Mouse (Mus musculus) liver, adult 2 months (tissue): Measurements from ENCODE around the gene Zbtb20. TPM values are rescaled to one million over a fixed set of nuclear protein-coding genes. Genes with fewer than 3 reads are reported as not detected.

Experiments
- DNase-seq: peaks from one replicate; pipeline ENCODE4 v3.0.0-alpha.2; 2011; ENCODE audit warnings: low read depth, low spot score; ENCODE audit errors: extremely low read depth
- H3K27ac ChIP-seq: fragments of 200-500 bp; replicated peaks from 2 replicates; pipeline ENCODE4 v1.5.1; 2012; ENCODE audit warnings: low read depth, mild to moderate bottlenecking, control low read depth, inconsistent platforms, low read length; ENCODE audit not compliant: insufficient read depth
- H3K27me3 ChIP-seq: fragments of 200-500 bp; 2 replicates; pipeline ENCODE4 v1.6.1; 2012; ENCODE audit warnings: mild to moderate bottlenecking, moderate library complexity, low read length, inconsistent platforms; ENCODE audit not compliant: control insufficient read depth, insufficient read depth
- H3K36me3 ChIP-seq: fragments of 200-500 bp; 2 replicates; pipeline ENCODE4 v1.6.1; 2012; ENCODE audit warnings: low read length, inconsistent platforms; ENCODE audit not compliant: control insufficient read depth, insufficient read depth
- H3K4me1 ChIP-seq: fragments of 200-500 bp; 2 replicates; pipeline ENCODE4 v1.6.1; 2011; ENCODE audit warnings: low read length; ENCODE audit not compliant: control insufficient read depth, insufficient read depth
- H3K4me3 ChIP-seq: fragments of 200-500 bp; 2 replicates; pipeline ENCODE4 v1.5.1; 2011; ENCODE audit warnings: low read depth, mild to moderate bottlenecking, control low read depth, low read length, moderate library complexity; ENCODE audit not compliant: insufficient read depth
- H3K79me2 ChIP-seq: fragments of 200-500 bp; 2 replicates; pipeline ENCODE4 v1.6.1; 2012; ENCODE audit warnings: inconsistent platforms, mild to moderate bottlenecking, low read length, moderate library complexity; ENCODE audit not compliant: control insufficient read depth, insufficient read depth
- H3K9ac ChIP-seq: fragments of 200-500 bp; 2 replicates; pipeline ENCODE4 v1.6.1; 2012; ENCODE audit warnings: low read depth, mild to moderate bottlenecking, control low read depth, inconsistent platforms, low read length
- CTCF ChIP-seq: fragments of 200-500 bp; IDR thresholded peaks from 2 replicates; pipeline ENCODE4 v1.5.1; 2011; ENCODE audit warnings: low read depth, low read length, control low read depth
- POLR2A ChIP-seq: fragments of 200-500 bp; IDR thresholded peaks from 2 replicates; pipeline ENCODE4 v1.6.1; 2011; ENCODE audit warnings: low read length, control low read depth; ENCODE audit not compliant: insufficient read depth; ENCODE audit errors: extremely low read depth
- WGBS: fragments of 180-500 bp; shearing (Covaris S2); methylation state at CpG from one replicate; pipeline ENCODE4 v1.1.7; 2018; 5-methylcytosine and 5-hydroxymethylcytosine counted together
- polyA plus RNA-seq: library from polyadenylated mRNA; depleted of rRNA; stranded (reverse); fragments of >200 nt; gene quantifications from 2 replicates; pipeline ENCODE4 v1.2.3, GENCODE M21; 2012
- total RNA-seq: library from RNA; depleted of rRNA; stranded (reverse); fragments of >200 nt; gene quantifications from 2 replicates; pipeline ENCODE4 v1.2.3, GENCODE M21; 2014

Gene Zbtb20
- total and polyA plus RNA-seq, 2 experiments = 17.8 to 52.6 TPM

GRCm38 (mm10) chr16:43130583-43130982 is 254.9 kb downstream of the Zbtb20 start:
- peak overlapping the region; percentile 21; the same call in 1 of the 2 replicates for H3K27ac ChIP-seq
- no peak overlapping the region for H3K9ac ChIP-seq
- no peak overlapping the region for H3K4me3 ChIP-seq

DNA sequence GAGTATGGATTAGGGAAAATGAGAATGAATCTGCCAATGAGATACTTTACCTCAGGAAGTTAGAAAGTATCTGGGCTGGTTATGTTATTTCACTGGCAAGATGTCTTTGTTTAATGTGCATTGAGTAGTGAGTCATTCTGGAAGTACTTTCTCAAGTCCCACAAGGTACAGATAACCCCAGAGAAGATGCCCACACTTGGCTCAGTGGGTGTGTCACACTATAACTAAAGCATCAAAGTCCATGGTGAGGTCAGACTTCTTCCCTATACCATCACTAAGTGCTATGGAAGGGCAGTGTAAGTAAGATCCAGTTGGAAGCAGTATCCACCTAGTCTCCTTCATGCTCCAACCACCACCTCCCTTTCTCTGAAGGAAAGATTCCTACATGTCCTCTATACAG is 255.4 kb downstream of the Zbtb20 start:
- Histone ChIP-seq H3K4me1 (peaks cover 6% of the 10 kb centered on the region; the same call in 1 of the 2 replicates), H3K4me3 (no peak overlapping the region), H3K36me3 (no peaks in the 10 kb centered on the region), H3K9ac (no peak overlapping the region), H3K27me3 (no peaks in the 10 kb centered on the region), H3K79me2 (no peaks in the 10 kb centered on the region; the same call in 1 of the 2 replicates), H3K27ac (no peak overlapping the region)
- TF ChIP-seq CTCF = no peak
- no peak for TF ChIP-seq POLR2A
- DNase-seq = no peak

More at GRCm38 (mm10) chr16:43130583-43130982, 254.9 kb downstream of the Zbtb20 start:
- 58% methylated on average over 6 of the region's 6 CpGs for WGBS
- Histone ChIP-seq H3K4me1 (peaks cover 6% of the 10 kb centered on the region; the same call in 1 of the 2 replicates), H3K79me2 (no peaks in the 10 kb centered on the region; the same call in 1 of the 2 replicates), H3K27me3 (no peaks in the 10 kb centered on the region), H3K36me3 (no peaks in the 10 kb centered on the region)
- peak; percentile 44 for DNase-seq
- no peak for TF ChIP-seq POLR2A
- no peak for TF ChIP-seq CTCF

- Histone ChIP-seq H3K4me3 (no peak overlapping the region), H3K4me1 (peaks cover 5% of the 10 kb centered on the region; the same call in 1 of the 2 replicates), H3K79me2 (no peaks in the 10 kb centered on the region; the same call in 1 of the 2 replicates), H3K27ac (peak overlapping the region; percentile 83), H3K36me3 (no peaks in the 10 kb centered on the region; the same call in 1 of the 2 replicates), H3K9ac (no peak overlapping the region; the same call in 1 of the 2 replicates), H3K27me3 (no peaks in the 10 kb centered on the region)
- TF ChIP-seq CTCF (peak; percentile 49), POLR2A (no peak)
- DNase-seq = peak; percentile 78
- WGBS = 33% methylated on average over 4 of the region's 4 CpGs
Measured at GRCm38 (mm10) chr16:43168506-43168905, 292.8 kb downstream of the Zbtb20 start.

- peak; percentile 75 for DNase-seq
- Histone ChIP-seq H3K27me3 (no peaks in the 10 kb centered on the region), H3K27ac (peak overlapping the region; percentile 85), H3K79me2 (no peaks in the 10 kb centered on the region; the same call in 1 of the 2 replicates), H3K4me3 (no peak overlapping the region), H3K36me3 (no peaks in the 10 kb centered on the region; the same call in 1 of the 2 replicates), H3K4me1 (peaks cover 5% of the 10 kb centered on the region; the same call in 1 of the 2 replicates), H3K9ac (no peak overlapping the region; the same call in 1 of the 2 replicates)
- TF ChIP-seq CTCF = no peak
- 39% methylated on average over 2 of the region's 2 CpGs for WGBS
Measured at GRCm38 (mm10) chr16:43169273-43169905, 293.7 kb downstream of the Zbtb20 start.

DNA sequence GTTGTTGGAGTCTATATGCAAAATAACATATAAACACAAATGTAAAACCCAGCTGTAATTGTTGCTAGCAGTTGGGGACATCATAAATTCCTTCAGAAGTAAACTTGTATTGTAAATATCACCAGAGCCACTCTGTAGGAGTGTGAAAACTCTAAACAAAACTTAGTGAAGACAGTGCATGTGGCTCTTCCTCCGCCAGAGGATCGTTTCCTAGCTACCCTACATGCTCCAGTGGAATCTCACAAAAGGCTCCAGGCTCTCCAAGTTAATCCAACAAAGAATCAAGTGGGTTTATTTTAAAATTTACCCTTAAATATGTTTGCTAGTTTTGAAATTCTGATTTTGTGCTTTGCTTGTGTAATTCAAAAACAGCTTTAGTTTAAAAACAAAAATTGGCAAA is 296.5 kb downstream of the Zbtb20 start:
- TF ChIP-seq POLR2A = no peak
- TF ChIP-seq CTCF = no peak
- no peaks in the 10 kb centered on the region for H3K79me2 ChIP-seq
- DNase-seq = no peak
- no peaks in the 10 kb centered on the region for H3K36me3 ChIP-seq
- H3K4me1 ChIP-seq = peaks cover 5% of the 10 kb centered on the region; the same call in 1 of the 2 replicates
- WGBS = 93% methylated on average over 2 of the region's 2 CpGs
- no peak overlapping the region for H3K9ac ChIP-seq
- no peak overlapping the region for H3K27ac ChIP-seq
- H3K27me3 ChIP-seq = no peaks in the 10 kb centered on the region
- no peak overlapping the region for H3K4me3 ChIP-seq

GRCm38 (mm10) chr16:43172912-43173311 is 297.2 kb downstream of the Zbtb20 start:
- peak; percentile 24 for DNase-seq
- no peaks in the 10 kb centered on the region for H3K36me3 ChIP-seq
- no peak overlapping the region for H3K9ac ChIP-seq
- peaks cover 5% of the 10 kb centered on the region; the same call in 1 of the 2 replicates for H3K4me1 ChIP-seq
- no peak overlapping the region for H3K4me3 ChIP-seq
- H3K79me2 ChIP-seq = no peaks in the 10 kb centered on the region
- WGBS = 41% methylated on average over 1 of the region's 1 CpGs
- H3K27ac ChIP-seq = no peak overlapping the region
- TF ChIP-seq CTCF = no peak
- no peak for TF ChIP-seq POLR2A
- no peaks in the 10 kb centered on the region for H3K27me3 ChIP-seq
